Mouse (Mus musculus) ES-E14 (cell line): Measurements from ENCODE around the gene Ercc6l2. TPM values are rescaled to one million over a fixed set of nuclear protein-coding genes. Genes with fewer than 3 reads are reported as not detected.

Experiments used
- DNase-seq: peaks from one replicate; pipeline ENCODE4 v3.0.0-alpha.2; 2013; ENCODE audit warnings: low read depth, low spot score
- H3K27ac ChIP-seq: 2 replicates; pipeline ENCODE4 v1.5.1; 2012; ENCODE audit warnings: low read depth, mild to moderate bottlenecking, low read length, moderate library complexity, mixed read lengths; ENCODE audit not compliant: poor library complexity, insufficient read depth, severe bottlenecking
- H3K36me3 ChIP-seq: 2 replicates; pipeline ENCODE4 v1.6.1; 2012; ENCODE audit warnings: mild to moderate bottlenecking, low read length, moderate library complexity, mixed read lengths; ENCODE audit not compliant: control insufficient read depth, poor library complexity, insufficient read depth, severe bottlenecking
- H3K4me1 ChIP-seq, 2 experiments: fragments of 150-350 bp in 1 of 2; sonication (generic) in 1 of 2; 2 replicates each; pipeline ENCODE4 v1.6.1; 2012; ENCODE audit warnings: low read length in 2 of 2, mild to moderate bottlenecking in 1 of 2, mixed read lengths in 1 of 2; ENCODE audit not compliant: control insufficient read depth in 2 of 2, insufficient read depth in 2 of 2, poor library complexity in 1 of 2
- H3K4me3 ChIP-seq, 2 experiments: fragments of 150-350 bp in 1 of 2; sonication (generic) in 1 of 2; 2 replicates each; pipeline ENCODE4 v1.5.1; 2012; ENCODE audit warnings: low read length in 2 of 2, low read depth in 1 of 2, mild to moderate bottlenecking in 1 of 2, mixed read lengths in 1 of 2; ENCODE audit not compliant: insufficient read depth in 1 of 2, poor library complexity in 1 of 2, severe bottlenecking in 1 of 2
- H3K9ac ChIP-seq: 2 replicates; pipeline ENCODE4 v1.6.1; 2012; ENCODE audit warnings: low read depth, mild to moderate bottlenecking, low read length, mixed read lengths; ENCODE audit not compliant: poor library complexity, insufficient read depth, severe bottlenecking
- H3K9me3 ChIP-seq: fragments of 150-350 bp; sonication (generic); 2 replicates; pipeline ENCODE4 v1.6.1; 2012; ENCODE audit warnings: low read depth, mild to moderate bottlenecking, low read length; ENCODE audit not compliant: control insufficient read depth, insufficient read depth
- CHD2 ChIP-seq: IDR thresholded peaks from 2 replicates; pipeline ENCODE4 v1.6.1; 2014; ENCODE audit warnings: mild to moderate bottlenecking, low read depth, low read length, inconsistent platforms
- HCFC1 ChIP-seq: IDR thresholded peaks from 2 replicates; pipeline ENCODE4 v1.6.1; 2012; ENCODE audit warnings: low read length, inconsistent platforms, borderline replicate concordance; ENCODE audit not compliant: insufficient read depth
- MAFK ChIP-seq: IDR thresholded peaks from 2 replicates; pipeline ENCODE4 v1.6.1; 2014; ENCODE audit warnings: mild to moderate bottlenecking, low read depth, low read length, inconsistent platforms; ENCODE audit not compliant: insufficient read depth
- ZC3H11A ChIP-seq: IDR thresholded peaks from 2 replicates; pipeline ENCODE4 v1.6.1; 2012; ENCODE audit warnings: low read depth, mild to moderate bottlenecking, inconsistent platforms, low read length, borderline replicate concordance
- ZNF384 ChIP-seq: IDR thresholded peaks from 2 replicates; pipeline ENCODE4 v1.6.1; 2012; ENCODE audit warnings: low read depth, low read length, inconsistent platforms
- in situ Hi-C, 2 experiments: fragments of 600-800 bp; cut with MboI; formaldehyde crosslinking; loops; one replicate each; pipeline ENCODE4 v1.15.1; 2025; ENCODE audit warnings: low sequenced_read_pairs in 2 of 2, inconsistent platforms in 1 of 2; ENCODE audit not compliant: unreplicated experiment in 2 of 2
- total RNA-seq: library from RNA; depleted of rRNA; stranded (reverse); fragments of 300-350 nt; gene quantifications from 2 replicates; pipeline ENCODE4 v1.2.3, GENCODE M21; 2012

Gene Ercc6l2
- total RNA-seq, 1 experiment = 28.1 TPM

GRCm38 (mm10) chr13:63900679-63901302, 85.8 kb downstream of the Ercc6l2 start:
- in situ Hi-C loops = no loop called here
- no peak overlapping the region for H3K9ac ChIP-seq
- H3K4me3 ChIP-seq = peak overlapping the region; percentile 3 to 48; a peak in 3 of 4 replicates
- H3K9me3 ChIP-seq = no peaks in the 10 kb centered on the region
- H3K4me1 ChIP-seq = peaks cover 5 to 6% of the 10 kb centered on the region in 2 experiments; a peak in 2 of 4 replicates
- TF ChIP-seq ZC3H11A (no peak), HCFC1 (no peak), ZNF384 (no peak), MAFK (no peak), CHD2 (no peak)
- no peak overlapping the region for H3K27ac ChIP-seq
- peaks cover 2% of the 10 kb centered on the region; the same call in 1 of the 2 replicates for H3K36me3 ChIP-seq
- DNase-seq = no peak

GRCm38 (mm10) chr13:63901303-63901713, 86.3 kb downstream of the Ercc6l2 start:
- peaks cover 5 to 6% of the 10 kb centered on the region in 2 experiments; a peak in 2 of 4 replicates for H3K4me1 ChIP-seq
- TF ChIP-seq ZC3H11A (no peak), HCFC1 (no peak), ZNF384 (no peak), CHD2 (no peak), MAFK (no peak)
- peaks cover 2% of the 10 kb centered on the region; the same call in 1 of the 2 replicates for H3K36me3 ChIP-seq
- in situ Hi-C loops = no loop called here
- H3K4me3 ChIP-seq = peak overlapping the region; percentile 3 to 48; a peak in 3 of 4 replicates
- no peak overlapping the region for H3K27ac ChIP-seq
- no peak overlapping the region for H3K9ac ChIP-seq
- no peaks in the 10 kb centered on the region for H3K9me3 ChIP-seq
- peak; percentile 48 for DNase-seq

GRCm38 (mm10) chr13:63901714-63902597, 86.9 kb downstream of the Ercc6l2 start:
- H3K4me1 ChIP-seq = peaks cover 5 to 6% of the 10 kb centered on the region in 2 experiments; a peak in 2 of 4 replicates
- peaks cover 2% of the 10 kb centered on the region; the same call in 1 of the 2 replicates for H3K36me3 ChIP-seq
- no peak overlapping the region; the same call in 1 of the 2 replicates for H3K9ac ChIP-seq
- H3K4me3 ChIP-seq = peak overlapping the region; percentile 3 to 48; a peak in 3 of 4 replicates
- no peak for DNase-seq
- H3K9me3 ChIP-seq = no peaks in the 10 kb centered on the region
- no peak overlapping the region for H3K27ac ChIP-seq
- TF ChIP-seq ZC3H11A (no peak), MAFK (no peak), CHD2 (no peak), HCFC1 (no peak), ZNF384 (no peak)
- in situ Hi-C loops = no loop called here

- Histone ChIP-seq H3K9me3 (no peaks in the 10 kb centered on the region), H3K4me1 (peaks cover 5 to 6% of the 10 kb centered on the region in 2 experiments; a peak in 2 of 4 replicates), H3K4me3 (no peak overlapping the region), H3K9ac (no peak overlapping the region), H3K36me3 (no peaks in the 10 kb centered on the region), H3K27ac (no peak overlapping the region)
- in situ Hi-C loops = no loop called here
- DNase-seq = no peak
- TF ChIP-seq MAFK (no peak), HCFC1 (no peak), ZC3H11A (no peak), CHD2 (no peak), ZNF384 (no peak)
These were observed 91.5 kb downstream of the Ercc6l2 start for GRCm38 (mm10) chr13:63906516-63906915.
